Mouse (Mus musculus): ENCODE measurements at regions not wholly inside any gene's neighbourhood (a gene's known extent, or its start where the extent isn't known, plus 50 kb on each side); places are given as distances from the start of the nearest gene placed in this dataset.
"Not testable (repeated sequence)": the region's sequence is repeated elsewhere in the genome, so short reads cannot be mapped to it uniquely, and the experiment has no call there.

DNA sequence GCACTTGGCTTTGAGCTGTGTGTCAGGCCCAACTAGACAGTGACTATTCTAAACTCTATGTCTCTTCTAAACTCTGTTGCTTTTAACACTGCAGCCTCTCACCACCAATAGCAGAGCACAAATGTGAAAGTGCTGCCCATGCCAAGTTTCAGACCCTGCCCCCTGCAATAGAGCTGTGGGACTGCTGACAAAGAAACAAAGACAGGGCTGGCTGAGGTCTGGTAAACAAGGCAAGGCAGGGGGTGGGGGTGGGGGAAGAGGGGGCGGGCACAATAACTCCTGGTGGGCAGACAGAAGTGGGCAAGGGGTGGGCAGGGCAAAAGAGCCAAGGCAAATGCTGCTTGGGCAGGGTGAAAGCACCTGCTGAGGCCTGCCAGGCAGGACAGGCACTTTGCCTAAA, 172.9 kb upstream of the 9130204L05Rik start:
- ATAC-seq (ENCODE audit: low FRiP score), result peak; percentile 65; the same call in 1 of the 2 replicates
- no peak overlapping the region for H3K4me2 ChIP-seq (replicated peaks; ENCODE audit: low read depth, low read length)
- no peaks in the 10 kb centered on the region for H3K36me3 ChIP-seq (ENCODE audit: control insufficient read depth, insufficient read depth, low read length)
- H3K27me3 ChIP-seq (ENCODE audit: control insufficient read depth, insufficient read depth, low read length), result no peaks in the 10 kb centered on the region
- no peak overlapping the region for H3K9ac ChIP-seq (ENCODE audit: low read depth, low read length)
- no peaks in the 10 kb centered on the region for H3K4me1 ChIP-seq (replicated peaks; ENCODE audit: control insufficient read depth, insufficient read depth, low read length)
- H3K27ac ChIP-seq (ENCODE audit: low read depth, low read length), result no peak overlapping the region
- H3K9me3 ChIP-seq (ENCODE audit: control insufficient read depth, low read length), result no peaks in the 10 kb centered on the region
- no peak for DNase-seq (ENCODE audit: low spot score)
- 0% methylated on average over 1 of the region's 1 CpGs for WGBS
- no peak overlapping the region for H3K4me3 ChIP-seq (ENCODE audit: low read depth, low read length)

DNA sequence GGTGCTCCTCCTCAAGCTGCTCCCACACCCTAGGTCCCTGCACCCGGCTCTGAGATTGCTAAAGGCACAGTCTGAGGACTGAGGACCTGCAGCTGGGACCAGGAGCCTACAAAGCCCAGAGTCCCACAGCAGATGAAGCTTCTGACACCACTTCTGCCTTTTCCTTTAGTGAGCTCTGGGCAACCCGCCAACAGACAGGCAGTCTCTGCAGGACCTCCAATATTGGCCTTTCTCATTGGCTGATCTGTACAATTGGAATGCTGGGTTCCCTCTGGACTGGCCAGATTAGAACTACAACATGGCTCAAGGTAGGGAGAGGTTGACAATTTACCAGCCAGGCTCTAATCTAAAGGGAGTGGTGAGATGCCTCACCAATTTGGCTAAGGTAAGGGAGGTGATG, 164.3 kb upstream of the 9130204L05Rik start:
- DNase-seq (ENCODE audit: low spot score); ATAC-seq (ENCODE audit: low FRiP score); H3K9ac ChIP-seq (ENCODE audit: low read depth, low read length); H3K27me3 ChIP-seq (ENCODE audit: control insufficient read depth, insufficient read depth, low read length); H3K36me3 ChIP-seq (ENCODE audit: control insufficient read depth, insufficient read depth, low read length); H3K27ac ChIP-seq (ENCODE audit: low read depth, low read length); H3K4me3 ChIP-seq (ENCODE audit: low read depth, low read length); H3K4me2 ChIP-seq (replicated peaks; ENCODE audit: low read depth, low read length); H3K4me1 ChIP-seq (replicated peaks; ENCODE audit: control insufficient read depth, insufficient read depth, low read length); H3K9me3 ChIP-seq (ENCODE audit: control insufficient read depth, low read length): not testable (repeated sequence)
- 69% methylated on average over 2 of the region's 2 CpGs for WGBS

GRCm38 (mm10) chr3:91223157-91223556, 132.6 kb upstream of the 9130204L05Rik start:
- no peak overlapping the region for H3K27ac ChIP-seq (ENCODE audit: low read depth, low read length)
- no peak overlapping the region for H3K9ac ChIP-seq (ENCODE audit: low read depth, low read length)
- H3K4me2 ChIP-seq (replicated peaks; ENCODE audit: low read depth, low read length), result no peak overlapping the region
- no peaks in the 10 kb centered on the region for H3K9me3 ChIP-seq (ENCODE audit: control insufficient read depth, low read length)
- no peaks in the 10 kb centered on the region for H3K27me3 ChIP-seq (ENCODE audit: control insufficient read depth, insufficient read depth, low read length)
- ATAC-seq (ENCODE audit: low FRiP score) (no peak), DNase-seq (ENCODE audit: low spot score) (no peak)
- no peaks in the 10 kb centered on the region for H3K36me3 ChIP-seq (ENCODE audit: control insufficient read depth, insufficient read depth, low read length)
- no peaks in the 10 kb centered on the region for H3K4me1 ChIP-seq (replicated peaks; ENCODE audit: control insufficient read depth, insufficient read depth, low read length)
- 63% methylated on average over 3 of the region's 3 CpGs for WGBS
- H3K4me3 ChIP-seq (ENCODE audit: low read depth, low read length), result no peak overlapping the region

- 86% methylated on average over 16 of the region's 16 CpGs for WGBS
- ATAC-seq (ENCODE audit: low FRiP score), result no peak
- H3K4me3 ChIP-seq (ENCODE audit: low read depth, low read length), result no peak overlapping the region
- no peaks in the 10 kb centered on the region for H3K4me1 ChIP-seq (replicated peaks; ENCODE audit: control insufficient read depth, insufficient read depth, low read length)
- H3K27ac ChIP-seq (ENCODE audit: low read depth, low read length), result no peak overlapping the region
- H3K9ac ChIP-seq (ENCODE audit: low read depth, low read length), result no peak overlapping the region
- no peak for DNase-seq (ENCODE audit: low spot score)
- H3K36me3 ChIP-seq (ENCODE audit: control insufficient read depth, insufficient read depth, low read length), result no peaks in the 10 kb centered on the region
- H3K9me3 ChIP-seq (ENCODE audit: control insufficient read depth, low read length), result peaks cover 3% of the 10 kb centered on the region; the same call in 1 of the 2 replicates
- no peaks in the 10 kb centered on the region for H3K27me3 ChIP-seq (ENCODE audit: control insufficient read depth, insufficient read depth, low read length)
- no peak overlapping the region for H3K4me2 ChIP-seq (replicated peaks; ENCODE audit: low read depth, low read length)
These were observed 122.7 kb upstream of the 9130204L05Rik start for GRCm38 (mm10) chr3:91213280-91213679.

Measured in hindbrain, embryonic 11.5 days (tissue).